Mouse (Mus musculus) bone marrow macrophage, adult 2 months (primary cell): ENCODE measurements around the gene Sephs1. TPM values are rescaled to one million over a fixed set of nuclear protein-coding genes. Genes with fewer than 3 reads are reported as not detected.

Source experiments
- H3K27ac ChIP-seq: 2 replicates; pipeline ENCODE4 v1.5.1; 2012; ENCODE audit warnings: low read depth, low read length; ENCODE audit not compliant: insufficient read depth
- H3K4me1 ChIP-seq: 2 replicates; pipeline ENCODE4 v1.6.1; 2012; ENCODE audit warnings: low read length; ENCODE audit not compliant: control insufficient read depth, insufficient read depth
- H3K4me3 ChIP-seq: 2 replicates; pipeline ENCODE4 v1.5.1; 2012; ENCODE audit warnings: mild to moderate bottlenecking, low read length, moderate library complexity; ENCODE audit not compliant: insufficient read depth
- CTCF ChIP-seq: IDR thresholded peaks from 2 replicates; pipeline ENCODE4 v1.5.1; 2012; ENCODE audit warnings: low read depth, mild to moderate bottlenecking, low read length, moderate library complexity
- POLR2A ChIP-seq: IDR thresholded peaks from 2 replicates; pipeline ENCODE4 v1.6.1; 2012; ENCODE audit warnings: mild to moderate bottlenecking, low read depth, low read length, borderline replicate concordance
- polyA plus RNA-seq: library from polyadenylated mRNA; stranded (reverse); fragments of >200 nt; gene quantifications from 2 replicates; pipeline ENCODE4 v1.2.4, GENCODE M21; 2012; ENCODE audit not compliant: missing spikeins, insufficient read depth, insufficient read length

The Sephs1 gene
- polyA plus RNA-seq, 1 experiment, result 21.5 TPM

- TF ChIP-seq POLR2A, result no peak
- TF ChIP-seq CTCF, result no peak
- H3K4me3 ChIP-seq, result no peak overlapping the region
- H3K27ac ChIP-seq, result no peak overlapping the region
- H3K4me1 ChIP-seq, result peaks cover 3% of the 10 kb centered on the region; the same call in 1 of the 2 replicates
Observed at GRCm38 (mm10) chr2:4907120-4907519, 25.8 kb downstream of the Sephs1 start.

GRCm38 (mm10) chr2:4907916-4908315 is 26.6 kb downstream of the Sephs1 start:
- Histone ChIP-seq H3K27ac (no peak overlapping the region), H3K4me3 (no peak overlapping the region), H3K4me1 (peaks cover 3% of the 10 kb centered on the region; the same call in 1 of the 2 replicates)
- TF ChIP-seq CTCF (no peak), POLR2A (no peak)

GRCm38 (mm10) chr2:4908771-4909315 is 27.5 kb downstream of the Sephs1 start:
- Histone ChIP-seq H3K4me1 (peaks cover 3% of the 10 kb centered on the region; the same call in 1 of the 2 replicates), H3K27ac (no peak overlapping the region), H3K4me3 (no peak overlapping the region)
- TF ChIP-seq POLR2A, result no peak
- no peak for TF ChIP-seq CTCF

GRCm38 (mm10) chr2:4909909-4910308 is 28.5 kb downstream of the Sephs1 start:
- H3K4me3 ChIP-seq, result no peak overlapping the region
- no peak overlapping the region for H3K27ac ChIP-seq
- H3K4me1 ChIP-seq, result peaks cover 3% of the 10 kb centered on the region; the same call in 1 of the 2 replicates
- TF ChIP-seq CTCF (no peak), POLR2A (no peak)

- TF ChIP-seq CTCF, result no peak
- no peak for TF ChIP-seq POLR2A
- Histone ChIP-seq H3K4me1 (peaks cover 3% of the 10 kb centered on the region; the same call in 1 of the 2 replicates), H3K27ac (no peak overlapping the region), H3K4me3 (no peak overlapping the region)
Observed at GRCm38 (mm10) chr2:4910521-4910920, 29.2 kb downstream of the Sephs1 start.

GRCm38 (mm10) chr2:4913949-4914348 is 32.6 kb downstream of the Sephs1 start:
- TF ChIP-seq POLR2A (no peak), CTCF (no peak)
- Histone ChIP-seq H3K4me1 (peaks cover 11% of the 10 kb centered on the region), H3K27ac (no peak overlapping the region), H3K4me3 (no peak overlapping the region)

- no peak overlapping the region for H3K27ac ChIP-seq
- peaks cover 14% of the 10 kb centered on the region for H3K4me1 ChIP-seq
- TF ChIP-seq CTCF (no peak), POLR2A (no peak)
- H3K4me3 ChIP-seq, result no peak overlapping the region
Observed at GRCm38 (mm10) chr2:4916037-4916436, 34.7 kb downstream of the Sephs1 start.

GRCm38 (mm10) chr2:4917326-4918021 is 36.1 kb downstream of the Sephs1 start:
- Histone ChIP-seq H3K4me3 (peak overlapping the region; percentile 54), H3K4me1 (peaks cover 14% of the 10 kb centered on the region), H3K27ac (peak overlapping the region; percentile 65)
- TF ChIP-seq POLR2A, result no peak
- peak; percentile 82 for TF ChIP-seq CTCF

- Histone ChIP-seq H3K27ac (peak within 1 kb of the TSS; percentile 59), H3K4me3 (peak within 1 kb of the TSS; percentile 94), H3K4me1 (peaks cover 14% of the 10 kb centered on the region)
- TF ChIP-seq CTCF (no peak), POLR2A (peak; percentile 50; the same call in 1 of the 2 replicates)
Observed at GRCm38 (mm10) chr2:4918860-4919739, 37.7 kb downstream of the Sephs1 start, which contains the start of gene Phyh. TSS of gene Phyh (plus strand) at chr2:4919019.
